Mouse (Mus musculus) liver, embryonic 14.5 days (tissue): Measurements from ENCODE around the gene Ggt1.

Experiments used
- CTCF ChIP-seq: IDR thresholded peaks from 2 replicates; pipeline ENCODE4 v1.5.1; 2016; ENCODE audit warnings: antibody characterized with exemption, low read depth, control low read depth
- EP300 ChIP-seq: IDR thresholded peaks from 2 replicates; pipeline ENCODE4 v1.6.1; 2016; ENCODE audit warnings: antibody characterized with exemption, low read depth

- TF ChIP-seq EP300 (peak; percentile 42; the same call in 1 of the 2 replicates), CTCF (no peak)
These were observed 44.2 kb upstream of the Ggt1 start, which contains the start of gene Snrpd3 for GRCm38 (mm10) chr10:75517073-75517757.
